Mouse (Mus musculus) embryonic stem cell, embryonic (primary cell): Measurements from ENCODE around the gene Slc35a5.

Experiments used
- CTCF ChIA-PET, 4 experiments: fragments of 300-600 bp in 2 of 4; fragments of 350-600 bp in 2 of 4; sonication (Branson Sonifier 250); formaldehyde crosslinking; loops; one replicate each; lab custom pipeline; 2022; ENCODE audit warnings: inconsistent platforms in 2 of 4; lab: Charles Lee
- POLR2A ChIA-PET, 4 experiments: fragments of 300-600 bp in 2 of 4; fragments of 350-600 bp in 2 of 4; sonication (Branson Sonifier 250); formaldehyde crosslinking; loops; one replicate each; lab custom pipeline; 2022; ENCODE audit warnings: antibody characterized with exemption in 4 of 4, inconsistent platforms in 1 of 4; lab: Charles Lee

Gene Slc35a5

DNA sequence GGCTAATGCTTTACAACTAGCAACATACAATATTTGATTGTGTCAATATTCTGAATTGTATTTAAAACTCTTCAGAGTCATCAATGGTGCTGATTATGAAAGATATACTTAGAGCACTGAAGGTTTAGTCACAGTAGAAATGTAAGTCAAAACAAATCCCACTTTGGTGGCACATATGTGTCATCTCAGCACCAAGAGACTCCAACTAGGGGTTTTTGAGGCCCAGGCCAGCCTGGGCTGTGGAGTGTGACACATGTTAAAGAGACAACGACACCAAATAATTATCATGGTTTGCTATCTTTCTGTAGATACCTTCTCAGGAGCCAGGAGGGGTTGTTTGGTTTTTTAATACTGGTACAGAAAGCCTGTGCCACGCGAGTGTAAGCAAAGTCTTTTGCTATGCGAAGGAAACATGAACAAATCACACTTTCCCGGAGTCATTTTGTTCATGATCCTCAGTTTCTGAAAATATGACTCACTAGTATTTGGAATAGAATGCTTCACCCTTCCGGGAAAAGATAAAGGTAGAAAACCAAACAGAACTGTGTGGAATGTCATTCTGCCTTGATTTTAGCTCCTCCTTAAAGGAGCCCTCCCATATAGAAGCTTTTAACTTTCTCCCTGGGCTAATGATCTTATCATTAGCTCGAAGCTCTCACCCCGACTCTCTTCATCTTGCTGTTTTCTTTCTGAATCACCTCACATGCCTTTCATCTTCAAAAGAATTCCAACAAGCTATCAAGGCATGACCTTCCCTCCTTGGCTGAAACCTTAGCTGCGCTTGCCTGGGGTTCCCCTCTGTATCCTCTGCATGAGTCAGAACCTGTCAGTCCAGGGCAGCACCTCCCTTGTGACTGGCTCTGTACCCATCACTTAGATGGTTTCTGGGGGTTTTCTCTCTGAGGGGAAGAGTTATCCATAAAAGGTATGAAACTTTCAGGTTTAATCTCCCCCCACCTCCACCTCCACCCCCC, 34.0 kb downstream of the Slc35a5 start:
- ChIA-PET CTCF (interaction anchor here in 2 of 4 experiments (0.8 to 0.9 kb wide), 2 partner anchors 11 to 13 kb away, joined by 3 to 4 read pairs; no protein-coding TSS in a partner anchor), POLR2A (interaction anchor here in 1 of 4 experiments (0.6 kb wide), 1 partner anchor 171 kb away, joined by 7 read pairs; no protein-coding TSS in a partner anchor)

DNA sequence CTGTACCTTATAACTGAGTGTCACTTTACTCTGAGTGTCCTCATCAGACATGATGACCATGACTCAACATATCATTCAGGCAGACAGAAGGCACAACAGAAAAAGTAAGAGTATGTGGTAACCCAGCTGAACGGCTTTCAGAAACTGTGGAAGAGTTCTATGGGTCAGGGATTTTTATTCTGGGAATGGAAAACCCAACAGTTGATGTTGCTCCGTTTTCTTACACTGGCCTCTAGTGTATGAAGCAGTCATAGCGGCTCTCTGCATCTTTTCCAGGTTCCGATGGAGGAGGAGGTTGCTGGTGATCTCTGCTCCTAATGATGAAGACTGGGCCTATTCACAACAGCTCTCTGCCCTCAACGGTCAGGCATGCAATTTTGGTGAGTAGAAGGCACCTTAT, 35.9 kb downstream of the Slc35a5 start:
- POLR2A ChIA-PET: no interaction called here

DNA sequence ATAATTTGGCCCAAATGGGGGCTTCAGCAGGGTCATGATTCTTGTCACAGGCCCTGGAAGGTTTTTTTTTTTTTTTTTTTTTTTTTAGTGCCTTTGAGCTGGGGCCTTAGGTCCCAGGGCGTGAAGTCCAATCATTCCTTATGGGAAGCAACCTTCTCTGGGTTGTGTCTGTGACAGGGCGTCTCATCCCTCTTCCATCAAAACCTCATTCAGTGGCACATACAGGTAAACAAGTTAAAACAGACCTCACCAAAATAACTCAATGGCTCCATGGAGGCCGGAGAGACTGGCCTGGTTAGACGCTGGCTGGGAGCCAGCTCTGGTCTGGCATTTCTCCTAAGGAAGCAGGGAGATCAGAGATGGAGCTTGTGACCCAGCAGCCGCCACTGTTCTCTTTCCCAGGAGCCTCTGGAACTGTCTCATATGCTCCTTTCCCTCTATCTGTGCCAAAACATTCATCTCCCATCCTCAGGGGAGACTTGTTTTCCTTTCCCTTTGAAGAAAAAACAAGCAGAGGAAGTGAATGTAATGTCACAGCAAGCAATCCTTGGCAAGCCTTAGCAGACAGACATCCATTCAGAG, 37.6 kb downstream of the Slc35a5 start:
- ChIA-PET POLR2A (interaction anchor here in 2 of 4 experiments (0.6 to 0.7 kb wide), 2 partner anchors 256 to 804 kb away, joined by 3 to 4 read pairs; no protein-coding TSS in a partner anchor), CTCF (interaction anchor here in 1 of 4 experiments (0.6 kb wide), 1 partner anchor 97 kb away, joined by 3 read pairs; no protein-coding TSS in a partner anchor)

More for the DNA sequence above, 35.9 kb downstream of the Slc35a5 start:
- CTCF ChIA-PET: interaction anchor here in 1 of 4 experiments (1.2 kb wide), 1 partner anchor 397 kb away, joined by 3 read pairs; no protein-coding TSS in a partner anchor

DNA sequence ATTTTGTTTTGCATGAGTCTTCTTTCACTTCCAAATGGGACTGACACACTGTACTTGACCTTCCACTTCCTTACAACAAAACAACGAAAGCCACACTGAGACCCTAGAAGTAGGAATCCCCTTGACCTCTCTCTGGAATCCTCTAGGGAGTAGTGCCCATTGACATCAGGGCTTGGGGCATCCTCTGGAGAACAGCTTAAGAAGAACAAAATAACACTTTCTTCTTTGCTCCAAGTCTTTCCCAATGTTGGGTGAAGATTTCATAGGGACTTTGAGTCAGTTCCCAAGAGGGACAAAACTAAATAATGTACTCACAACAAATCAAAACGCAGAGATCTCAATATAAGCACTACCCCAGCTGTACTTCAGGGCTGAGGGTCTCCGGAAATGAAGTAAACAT, 39.7 kb downstream of the Slc35a5 start:
- ChIA-PET CTCF (no interaction called here), POLR2A (no interaction called here)

DNA sequence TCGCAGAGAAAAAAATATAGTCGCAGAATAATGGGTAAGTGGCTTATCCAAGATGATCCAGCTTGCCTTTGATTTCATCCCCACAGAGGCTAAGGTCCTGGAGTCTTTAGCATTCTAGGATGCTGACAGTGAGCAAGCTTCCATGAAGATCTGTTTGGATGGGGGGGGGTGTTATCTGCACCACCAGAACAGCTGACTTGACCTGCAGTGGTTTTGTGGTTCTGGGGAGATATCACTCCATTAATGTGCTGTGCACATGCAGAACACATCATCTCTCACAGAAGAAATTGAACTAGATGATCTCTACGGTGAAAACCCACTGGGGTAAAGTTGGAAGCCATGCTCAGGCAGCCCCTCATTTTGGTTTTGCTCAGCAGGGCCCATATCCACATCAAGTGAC, 41.3 kb downstream of the Slc35a5 start:
- POLR2A ChIA-PET: no interaction called here

DNA sequence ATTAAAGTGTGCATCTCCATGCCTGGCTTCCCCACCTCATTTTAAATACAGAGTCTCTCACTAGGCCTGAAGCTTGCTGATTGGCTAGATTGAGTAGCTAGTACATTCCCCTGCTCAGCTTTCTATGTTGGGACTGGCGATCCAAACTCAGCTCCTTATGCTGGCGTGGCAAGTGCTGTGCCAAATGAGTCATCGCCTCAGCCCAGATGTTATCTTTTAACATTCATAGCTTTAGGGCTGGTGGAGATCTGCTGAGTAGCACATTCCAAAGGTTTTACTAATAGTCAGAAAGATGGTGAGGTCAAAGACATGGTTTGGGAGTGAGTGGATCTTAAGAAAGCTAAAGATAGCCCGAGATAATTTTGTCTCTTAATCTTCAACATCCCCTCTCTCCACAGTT, 48.0 kb downstream of the Slc35a5 start:
- ChIA-PET POLR2A (no interaction called here), CTCF (no interaction called here)

More for the DNA sequence above, 41.3 kb downstream of the Slc35a5 start:
- CTCF ChIA-PET: interaction anchor here in 1 of 4 experiments (0.6 kb wide), 1 partner anchor 635 kb away, joined by 3 read pairs; no protein-coding TSS in a partner anchor

DNA sequence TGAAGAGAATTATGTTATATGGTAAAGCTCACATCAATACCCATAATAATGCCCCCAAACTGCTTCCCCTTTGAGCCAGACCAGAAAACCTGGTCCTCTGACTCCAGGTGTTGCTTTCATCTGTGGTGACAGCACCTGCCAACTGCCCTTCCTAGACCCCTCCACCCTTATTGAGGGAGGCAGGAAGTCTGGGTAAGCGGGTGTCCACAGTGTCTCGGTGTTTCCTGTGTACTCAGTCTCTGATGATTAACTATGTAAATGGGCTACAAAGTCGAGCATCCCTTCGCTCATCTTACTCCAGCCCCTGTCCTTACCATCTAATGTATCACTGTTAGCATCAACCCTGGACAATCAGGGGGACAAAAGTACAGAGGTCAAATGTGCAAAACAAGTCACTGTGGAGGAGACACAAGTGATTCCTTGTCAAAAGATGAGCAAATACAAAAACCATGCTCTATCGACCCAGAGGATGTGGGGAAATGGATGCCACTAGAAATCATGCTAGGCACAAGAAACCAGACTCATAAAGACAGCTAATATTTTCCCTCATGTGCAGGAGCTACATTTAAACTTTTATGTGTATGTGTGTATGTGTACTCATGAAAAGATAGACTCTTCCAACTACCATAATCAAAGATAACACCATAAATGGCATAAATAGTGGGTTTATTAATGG, 50.2 kb downstream of the Slc35a5 start:
- POLR2A ChIA-PET: no interaction called here
- CTCF ChIA-PET: no interaction called here

DNA sequence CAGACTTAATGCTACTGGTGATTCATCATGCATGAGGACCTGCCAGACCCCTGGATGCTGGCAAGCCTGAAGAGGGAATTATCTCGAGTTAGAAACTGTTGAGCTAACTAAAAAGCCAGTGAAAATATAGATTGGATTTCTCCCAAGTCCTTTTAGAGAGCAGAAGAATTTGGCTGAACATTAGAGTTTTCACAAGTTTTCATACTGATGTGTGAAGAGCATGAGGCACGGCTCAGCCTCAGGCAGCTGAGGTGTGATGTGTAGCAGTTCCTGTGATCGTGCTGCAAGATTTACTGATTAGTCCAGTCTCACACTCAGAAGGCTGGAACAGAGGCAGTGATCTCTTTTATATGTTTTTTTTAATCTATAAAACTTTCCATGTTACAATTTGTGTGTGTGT, 53.5 kb downstream of the Slc35a5 start:
- POLR2A ChIA-PET: no interaction called here
- CTCF ChIA-PET: no interaction called here

DNA sequence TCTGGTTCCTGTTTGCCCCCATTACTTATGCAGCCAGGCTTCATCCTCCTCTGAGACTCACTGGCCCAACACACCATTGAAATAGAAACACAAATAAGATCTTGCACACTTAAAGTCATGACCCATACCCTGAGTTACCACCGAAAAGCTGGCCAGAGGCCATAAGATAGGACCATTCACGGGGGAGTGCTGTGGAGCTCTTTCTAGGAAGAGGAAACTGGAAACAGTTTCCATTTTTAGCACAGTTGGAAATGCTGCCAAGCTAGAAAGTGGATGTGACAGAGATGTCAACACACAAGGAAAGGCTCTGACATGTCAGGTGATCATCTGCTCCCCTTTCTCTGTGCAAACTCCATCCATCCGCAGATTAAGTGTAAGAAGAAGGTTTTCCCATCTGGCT, 57.6 kb downstream of the Slc35a5 start:
- POLR2A ChIA-PET: no interaction called here
- CTCF ChIA-PET: no interaction called here

DNA sequence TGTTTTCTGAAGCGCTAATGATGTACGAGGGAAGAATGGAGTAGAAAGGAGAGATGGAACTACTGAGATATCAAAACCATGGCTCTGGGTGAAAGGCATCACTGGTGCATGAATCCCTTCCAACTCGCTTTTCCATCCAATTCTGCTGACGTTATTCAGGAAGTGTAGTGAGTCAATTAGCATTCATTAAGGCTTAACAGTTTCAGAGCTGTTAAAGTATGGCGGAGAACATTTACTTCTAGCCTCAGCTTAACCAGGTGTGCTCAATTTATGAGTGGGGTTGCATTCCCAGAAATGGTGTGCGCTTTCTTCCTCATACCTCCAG, 59.7 kb downstream of the Slc35a5 start:
- ChIA-PET CTCF (interaction anchor here in 2 of 4 experiments (2.1 to 2.5 kb wide), 2 partner anchors 9 kb away, joined by 6 to 8 read pairs; no protein-coding TSS in a partner anchor), POLR2A (no interaction called here)

DNA sequence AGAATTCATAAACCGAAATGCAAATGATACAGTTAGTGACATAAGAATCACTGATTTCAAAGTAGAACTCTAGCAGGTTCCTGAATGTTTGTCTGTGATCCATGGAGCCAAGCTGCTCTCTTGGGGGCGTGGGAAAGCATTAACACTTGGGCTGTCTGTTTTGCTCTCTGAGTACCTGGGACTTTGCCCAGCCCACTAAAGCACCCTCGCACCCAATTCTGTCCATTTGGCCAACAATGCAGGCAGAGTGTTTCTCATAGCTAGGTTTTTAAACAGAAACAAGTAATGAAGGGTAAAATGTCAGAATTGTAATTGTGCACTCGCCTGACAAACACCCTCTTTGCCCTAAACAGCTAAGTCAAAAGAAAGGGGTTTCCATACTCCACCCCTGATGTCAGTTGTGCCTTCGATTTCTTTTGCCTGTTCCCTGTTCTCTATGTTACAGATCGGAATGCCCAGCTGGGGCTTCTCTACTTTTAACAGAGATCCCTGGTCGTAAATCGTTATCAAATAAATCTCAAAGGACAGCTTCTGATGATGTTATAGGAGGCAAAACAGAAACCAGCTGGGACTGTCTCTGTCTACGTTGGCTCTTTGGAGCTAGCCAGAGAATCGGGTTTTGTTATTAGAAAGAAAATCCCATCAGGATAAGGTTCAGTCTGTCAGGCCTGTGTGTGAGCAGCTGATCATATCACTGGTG, 60.2 kb downstream of the Slc35a5 start:
- CTCF ChIA-PET: interaction anchor here in 2 of 4 experiments (2.1 to 2.5 kb wide), 2 partner anchors 8 to 9 kb away, joined by 6 to 8 read pairs; no protein-coding TSS in a partner anchor
- POLR2A ChIA-PET: no interaction called here

DNA sequence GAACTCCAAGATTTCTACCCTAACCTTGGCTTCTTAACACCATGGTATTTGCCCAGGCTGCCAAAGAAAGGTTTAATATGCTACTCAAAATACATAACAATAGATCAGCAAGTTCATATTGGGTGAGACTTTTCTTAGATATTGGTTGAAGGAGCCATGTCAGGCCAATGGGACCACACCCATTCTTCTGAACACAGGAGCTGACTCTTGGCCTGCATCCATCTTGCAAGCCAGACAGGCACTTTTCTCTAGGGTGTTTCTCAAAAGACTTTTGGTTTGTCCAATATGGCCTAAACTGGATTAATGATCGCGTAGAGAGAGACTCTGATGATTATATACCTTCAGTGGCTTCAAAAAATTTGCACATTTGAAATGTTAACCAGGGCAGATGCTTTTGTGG, 61.0 kb downstream of the Slc35a5 start:
- POLR2A ChIA-PET: no interaction called here
- CTCF ChIA-PET: interaction anchor here in 1 of 4 experiments (2.1 kb wide), 1 partner anchor 8 kb away, joined by 8 read pairs; no protein-coding TSS in a partner anchor

DNA sequence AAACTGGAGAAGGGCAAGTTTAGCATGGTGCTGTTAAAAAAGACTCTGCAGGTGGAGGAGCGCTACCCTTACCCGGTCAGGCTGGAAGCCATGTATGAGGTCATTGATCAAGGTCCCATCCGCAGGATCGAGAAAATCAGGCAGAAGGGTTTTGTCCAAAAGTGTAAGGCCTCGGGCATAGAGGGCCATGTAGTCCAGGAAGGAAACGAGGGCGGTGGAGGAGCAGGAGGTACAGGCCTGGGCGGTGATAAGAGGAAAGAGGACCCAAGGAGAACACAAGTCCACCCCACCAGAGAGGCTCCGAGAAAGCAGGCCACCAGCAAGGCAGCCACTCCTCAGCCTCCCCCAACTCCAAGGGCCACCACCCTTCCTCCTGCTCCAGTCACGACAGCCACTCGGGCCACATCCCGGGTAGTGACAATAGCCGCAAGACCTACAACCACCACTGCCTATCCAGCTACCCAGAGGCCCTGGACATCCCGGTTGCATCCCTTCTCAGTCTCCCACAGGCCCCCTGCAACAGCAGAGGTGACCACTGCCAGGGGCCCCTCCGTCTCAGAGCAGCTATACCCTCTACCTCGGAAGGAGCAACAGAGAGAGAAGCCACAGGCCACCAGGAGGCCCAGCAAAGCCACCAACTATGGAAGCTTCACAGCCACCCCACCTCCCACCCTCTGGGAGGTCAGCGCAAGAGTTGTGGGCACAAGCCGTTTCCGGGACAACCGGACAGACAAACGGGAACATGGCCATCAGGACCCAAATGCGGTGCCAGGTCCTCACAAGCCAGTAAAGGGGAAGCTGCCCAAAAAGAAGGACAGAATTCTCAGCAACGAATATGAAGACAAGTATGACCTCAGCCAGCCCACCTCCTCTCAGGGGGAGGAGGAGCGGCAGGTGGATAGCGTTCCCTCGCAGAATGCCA, 62.7 kb downstream of the Slc35a5 start:
- ChIA-PET POLR2A (interaction anchor here in 2 of 4 experiments (0.6 to 1.3 kb wide), 3 partner anchors 63 to 706 kb away, joined by 3 read pairs; partner anchors contain the start of gene Atg3 (in 1 of the 2)), CTCF (interaction anchor here in 1 of 4 experiments (0.5 kb wide), 1 partner anchor 133 kb away, joined by 3 read pairs; no protein-coding TSS in a partner anchor)

DNA sequence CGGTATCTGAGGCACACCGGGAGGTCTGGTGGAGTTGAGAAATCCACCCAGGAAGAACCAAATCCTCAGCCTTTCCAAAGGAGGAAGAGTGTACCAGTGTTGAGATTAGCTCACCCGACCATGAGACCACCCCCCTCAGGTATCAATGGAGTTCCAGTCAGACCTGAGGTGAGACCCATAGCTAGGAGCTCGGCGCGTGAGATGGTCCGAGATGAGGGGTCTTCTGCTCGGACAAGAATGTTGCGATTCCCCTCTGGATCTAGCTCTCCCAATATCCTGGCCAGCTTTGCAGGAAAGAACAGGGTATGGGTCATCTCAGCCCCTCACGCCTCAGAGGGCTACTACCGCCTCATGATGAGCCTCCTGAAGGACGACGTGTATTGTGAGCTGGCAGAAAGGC, 63.5 kb downstream of the Slc35a5 start:
- CTCF ChIA-PET: no interaction called here

DNA sequence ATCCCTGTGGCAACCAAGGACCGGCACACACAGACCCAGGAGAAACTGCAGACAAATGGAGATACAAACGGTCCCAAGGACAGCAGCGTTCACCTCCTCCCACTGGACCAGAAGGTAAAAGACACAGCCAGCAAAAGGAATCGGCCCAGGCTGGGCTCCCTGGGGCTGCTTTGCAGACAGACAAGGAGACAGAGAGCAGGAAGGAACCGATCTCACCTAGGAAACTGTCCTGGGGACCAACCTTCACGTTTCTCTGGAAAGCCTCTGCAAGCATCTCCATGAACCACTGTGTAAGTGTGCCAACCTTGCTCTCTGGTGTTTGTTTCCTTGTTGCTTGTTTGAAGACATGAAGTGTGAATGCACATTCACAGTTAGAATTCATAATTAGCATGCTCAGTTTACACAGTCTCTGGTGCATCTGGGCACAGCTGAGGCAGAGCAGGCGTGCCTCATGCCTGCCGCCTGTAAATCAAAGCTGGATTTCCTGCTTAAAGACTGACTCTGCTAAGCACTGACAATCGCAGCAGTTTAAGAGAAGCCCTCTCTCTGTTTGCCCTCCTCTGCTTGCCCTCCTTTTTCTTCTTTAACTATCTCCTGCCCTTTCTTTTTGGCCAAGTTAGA, 64.3 kb downstream of the Slc35a5 start:
- ChIA-PET POLR2A (interaction anchor here in 1 of 4 experiments (1.3 kb wide), 1 partner anchor 368 kb away, joined by 3 read pairs; no protein-coding TSS in a partner anchor), CTCF (no interaction called here)

More for the DNA sequence above, 63.5 kb downstream of the Slc35a5 start:
- POLR2A ChIA-PET: interaction anchor here in 2 of 4 experiments (0.7 to 1.3 kb wide), 2 partner anchors 64 to 369 kb away, joined by 3 read pairs; partner anchors contain the start of gene Atg3 (in 1 of the 2)

DNA sequence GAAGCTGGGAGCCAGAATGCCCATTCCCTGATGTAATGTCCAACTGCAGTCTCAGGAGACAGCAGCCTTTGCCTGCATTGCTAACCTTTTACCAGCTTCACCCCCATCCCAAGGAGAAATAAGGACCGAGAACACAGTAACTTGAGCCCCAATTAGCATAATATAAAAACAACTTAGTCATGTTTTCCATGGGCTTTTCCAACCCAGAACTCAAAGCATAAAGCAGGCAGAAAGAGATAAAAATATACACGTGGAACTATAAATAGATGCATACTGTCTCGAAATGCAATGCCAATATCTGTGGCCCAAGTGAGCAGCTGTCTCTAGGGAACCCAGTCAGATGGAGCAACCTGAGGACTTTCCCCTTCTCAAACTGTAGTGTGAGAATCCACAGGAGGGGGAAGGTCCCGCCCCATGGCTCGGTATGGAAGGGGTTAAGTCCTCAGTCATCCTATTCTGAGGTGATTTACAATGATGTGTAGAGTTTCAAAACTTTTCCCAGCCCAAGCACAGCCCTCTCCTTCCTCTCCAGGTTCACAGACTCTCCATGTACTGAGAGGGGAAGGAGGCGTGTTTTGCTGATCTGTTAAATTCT, 65.3 kb downstream of the Slc35a5 start, which contains the start of gene Ccdc80:
Gene Ccdc80 (plus strand): TSS at position 266 of the 595 bp plus-strand sequence.
- ChIA-PET POLR2A (interaction anchor here in 1 of 4 experiments (1.1 kb wide), 2 partner anchors 347 to 368 kb away, joined by 3 to 4 read pairs; partner anchors contain the start of gene Gtpbp8), CTCF (interaction anchor here in 2 of 4 experiments (0.7 to 1.5 kb wide), 2 partner anchors 367 to 369 kb away, joined by 5 to 6 read pairs; partner anchors contain the start of gene Nepro (in 1 of the 2))
